Mouse (Mus musculus) layer of hippocampus, postnatal 14 days (tissue): ENCODE data around the gene Gm21885. TPM values are rescaled to one million over a fixed set of nuclear protein-coding genes. Genes with fewer than 3 reads are reported as not detected.
"Not testable (repeated sequence)": the region's sequence is repeated elsewhere in the genome, so short reads cannot be mapped to it uniquely, and the experiment has no call there.

Source experiments
- DNase-seq, 2 experiments: peaks; one replicate each; pipeline ENCODE4 v3.0.0; 2021 to 2022; ENCODE audit warnings: low spot score in 2 of 2, mixed read lengths in 1 of 2
- total RNA-seq, 2 experiments: library from RNA; stranded (reverse); gene quantifications; 2 replicates each; pipeline ENCODE4 v1.2.3; 2021

Gm21885 gene
- total RNA-seq, 2 experiments from 2014 or later = not detected

- DNase-seq = not testable (repeated sequence)
Measured at GRCm38 (mm10) chr11:94266155-94266554, 15.5 kb upstream of the Gm21885 start.

DNA sequence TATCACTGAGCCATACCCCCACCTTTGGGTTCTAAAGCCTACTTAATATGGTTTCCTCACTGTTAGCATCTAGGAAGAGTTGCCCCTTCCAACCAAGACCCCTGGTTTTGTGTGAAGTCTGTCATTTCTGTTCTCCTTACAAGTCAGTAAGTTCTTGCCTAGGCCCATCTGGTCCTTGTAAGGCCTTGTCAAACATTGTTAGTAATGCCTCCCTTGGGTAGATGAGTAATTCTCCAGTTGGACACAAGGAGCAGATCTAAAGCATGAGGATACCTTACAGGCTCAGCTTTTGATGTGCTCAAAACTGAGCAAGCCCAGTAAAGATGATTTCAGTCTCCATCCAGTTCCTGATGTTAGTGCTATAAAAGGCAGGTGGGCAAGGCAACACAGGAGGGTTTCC lies 12.9 kb upstream of the Gm21885 start:
- no peak for DNase-seq

DNA sequence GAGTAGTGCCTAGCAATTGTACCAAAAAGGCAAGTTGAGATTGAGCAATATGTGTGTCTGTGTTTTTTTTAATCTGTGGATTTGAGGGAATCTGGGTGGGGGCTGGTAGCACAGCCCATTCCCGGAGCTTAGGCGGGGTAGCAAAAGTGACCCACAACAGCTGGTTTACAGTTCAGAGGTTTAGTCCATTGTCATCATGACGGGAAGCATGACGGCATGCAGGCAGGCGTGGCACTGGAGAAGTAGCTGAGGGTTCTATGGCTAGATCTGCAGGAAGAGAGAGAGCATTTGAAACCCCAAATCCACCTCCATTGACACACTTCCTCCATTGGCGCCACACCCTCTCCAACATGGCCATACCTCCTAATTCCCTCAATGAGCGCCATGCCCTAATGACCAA lies 11.8 kb upstream of the Gm21885 start:
- DNase-seq = no peak

GRCm38 (mm10) chr11:94271015-94271414 lies 10.7 kb upstream of the Gm21885 start:
- no peak for DNase-seq

GRCm38 (mm10) chr11:94272960-94273927 lies 8.4 kb upstream of the Gm21885 start:
- DNase-seq = no peak

- no peak for DNase-seq
Measured at GRCm38 (mm10) chr11:94274206-94274867, 7.3 kb upstream of the Gm21885 start.

- no peak for DNase-seq
Measured at GRCm38 (mm10) chr11:94275226-94275625, 6.4 kb upstream of the Gm21885 start.

- no peak for DNase-seq
Measured at GRCm38 (mm10) chr11:94275686-94276085, 6.0 kb upstream of the Gm21885 start.

DNA sequence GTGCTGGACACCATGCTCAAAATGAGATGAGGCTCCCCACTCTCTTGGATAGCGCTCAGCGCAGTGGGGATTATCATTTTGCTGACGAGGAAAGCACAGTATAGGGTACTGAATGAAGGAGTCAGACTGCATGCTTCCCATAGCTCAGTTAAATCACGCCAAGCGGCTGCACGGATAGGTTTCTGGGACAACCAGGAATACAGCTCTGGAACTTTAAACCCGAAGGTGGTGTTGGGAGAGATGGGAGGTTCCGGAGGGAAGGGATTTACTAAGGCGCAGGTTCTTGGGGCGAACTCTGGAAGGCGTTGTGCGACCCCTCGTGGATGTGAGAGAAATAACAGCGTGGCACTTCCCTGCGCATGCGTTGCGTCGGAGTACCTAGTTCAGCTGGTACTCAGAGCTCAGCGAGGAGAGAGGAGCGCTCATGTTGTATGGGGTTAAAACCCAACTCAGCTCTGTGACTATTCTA lies 4.8 kb upstream of the Gm21885 start:
- peak; percentile 92 to 95 for DNase-seq

DNA sequence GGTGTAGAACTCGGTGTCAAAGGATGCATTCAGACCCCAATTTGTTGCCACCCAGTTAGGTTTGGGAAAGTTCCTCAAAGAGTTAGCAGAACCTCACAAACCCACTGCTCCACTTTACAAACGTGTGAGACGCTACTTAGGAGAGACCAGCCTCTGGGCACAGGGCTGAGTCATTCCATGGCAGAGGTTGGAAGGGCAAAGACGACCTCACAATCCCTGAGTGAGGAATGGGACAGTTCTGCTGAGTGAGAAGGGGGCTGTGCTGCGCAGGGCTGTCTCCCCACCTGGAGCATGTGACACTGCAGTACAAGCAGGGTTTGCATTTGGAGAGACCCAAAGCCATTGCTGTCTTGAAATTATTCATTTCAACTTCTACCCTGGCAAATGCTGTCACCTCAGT lies 618 bp downstream of the Gm21885 start:
- no peak for DNase-seq

GRCm38 (mm10) chr11:94283536-94284099 lies 1.9 kb downstream of the Gm21885 start:
- DNase-seq = no peak

DNA sequence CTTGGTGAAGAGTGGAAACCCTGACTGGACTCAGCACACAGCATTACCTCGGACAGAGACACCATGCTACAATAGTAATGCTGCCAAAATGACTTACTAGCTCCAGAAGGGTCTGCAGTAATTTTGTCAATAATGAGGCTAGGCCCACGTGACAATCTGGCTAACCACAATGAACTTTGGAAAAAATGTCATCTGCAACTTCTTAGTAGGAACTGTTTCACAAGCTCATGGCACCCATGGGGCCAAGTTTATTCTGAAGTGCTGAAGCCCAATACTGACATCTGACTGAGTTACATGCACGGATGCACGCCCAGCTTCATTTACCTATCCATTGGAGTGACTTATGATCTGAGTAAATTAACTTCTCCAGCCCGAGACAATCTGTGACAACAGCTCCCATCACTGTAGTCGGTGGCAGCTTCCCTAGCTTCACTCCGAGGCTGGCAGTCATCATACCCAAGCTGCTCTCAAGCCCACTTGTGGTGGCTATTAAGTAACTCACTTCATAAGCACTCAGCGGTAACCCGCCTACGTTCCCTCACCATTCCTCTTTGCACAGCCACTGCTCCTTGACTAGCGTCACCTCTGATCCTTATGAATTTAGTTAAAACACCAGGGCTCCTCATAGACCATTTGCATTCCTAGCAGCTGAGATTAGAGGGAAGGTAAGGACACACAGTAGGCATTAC lies 4.4 kb downstream of the Gm21885 start:
- DNase-seq = peak in 1 of 2 experiments; percentile 12

GRCm38 (mm10) chr11:94287105-94287504 lies 5.4 kb downstream of the Gm21885 start:
- no peak for DNase-seq

- no peak for DNase-seq
Measured at GRCm38 (mm10) chr11:94290062-94290740, 8.5 kb downstream of the Gm21885 start.

DNA sequence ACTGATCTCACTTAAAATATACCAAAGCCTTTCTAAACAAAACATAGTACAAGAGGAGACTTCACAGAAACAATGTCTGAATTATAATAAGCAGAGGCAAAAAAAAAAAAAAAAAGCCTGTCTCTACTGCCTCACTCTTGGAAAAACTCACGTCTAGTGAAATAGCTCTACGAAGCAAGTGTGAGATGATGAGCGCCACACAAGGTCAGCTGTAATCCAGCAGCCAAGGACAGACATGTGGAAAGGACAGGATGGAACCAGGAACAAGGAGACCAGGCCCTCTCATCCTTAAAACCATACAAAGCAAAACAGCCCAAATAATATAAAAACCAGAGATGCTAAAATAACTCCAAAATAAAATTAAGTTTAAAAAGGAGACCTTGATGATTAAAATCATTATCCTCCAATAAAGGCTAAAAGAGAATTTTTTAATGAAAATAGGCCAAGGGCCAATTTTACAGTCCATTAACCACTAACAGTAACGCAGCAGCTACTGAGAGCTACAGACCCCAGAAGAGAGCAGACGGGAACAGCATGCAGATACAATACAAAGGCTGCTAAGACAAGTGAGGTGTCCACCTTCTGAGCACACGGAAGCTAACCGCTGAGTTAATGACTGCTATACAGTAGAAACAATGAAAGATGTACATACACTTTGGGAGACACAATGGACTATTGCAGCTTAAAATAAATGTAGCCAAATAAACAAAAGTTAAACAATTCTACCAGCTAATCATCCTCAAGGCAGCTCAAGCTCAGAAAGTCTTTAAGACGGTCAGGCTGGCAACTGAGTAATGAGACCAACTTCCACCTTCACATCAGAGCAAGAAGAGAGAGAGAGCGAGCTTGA lies 13.5 kb downstream of the Gm21885 start:
- no peak for DNase-seq

GRCm38 (mm10) chr11:94312733-94313132 lies 31.1 kb downstream of the Gm21885 start:
- DNase-seq = no peak

- DNase-seq = no peak
Measured at GRCm38 (mm10) chr11:94314098-94314652, 32.5 kb downstream of the Gm21885 start.

DNA sequence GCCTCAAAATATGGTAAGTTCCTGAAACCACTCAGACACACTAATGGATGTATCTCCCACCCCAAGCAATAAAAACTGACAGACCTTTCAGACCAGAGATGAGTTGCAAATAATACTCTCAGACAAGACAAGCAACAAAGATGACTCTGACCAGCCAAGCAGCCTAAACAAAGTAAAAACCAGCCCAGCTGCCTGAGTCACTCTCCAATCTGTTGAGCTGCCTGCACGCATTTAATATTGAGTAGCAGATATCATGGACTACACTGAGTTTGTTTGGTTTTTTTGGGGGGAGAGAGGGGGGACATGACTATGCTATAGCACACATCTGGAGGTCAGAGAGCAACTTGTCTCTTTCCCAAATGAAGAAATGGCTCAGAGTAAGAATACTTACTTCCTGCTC lies 33.6 kb downstream of the Gm21885 start:
- DNase-seq = no peak

DNA sequence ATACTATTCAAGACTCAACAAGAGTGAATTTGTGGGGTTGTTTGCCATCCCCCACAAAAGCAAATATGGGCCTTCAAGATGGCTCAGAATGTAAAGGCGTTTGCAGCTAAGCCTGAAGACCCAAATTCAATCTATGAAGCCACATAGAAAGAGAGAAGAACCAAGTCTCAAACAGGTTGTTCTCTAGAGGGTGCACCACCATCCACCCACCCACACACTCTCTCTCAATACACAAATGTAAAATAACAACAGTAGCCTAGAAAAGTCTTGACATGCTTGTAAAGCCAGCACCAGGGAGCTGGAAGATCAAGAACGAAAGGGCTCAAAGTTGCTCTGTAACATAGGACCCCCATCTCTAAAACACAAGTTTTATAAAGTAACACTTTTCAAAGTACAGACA lies 34.9 kb downstream of the Gm21885 start:
- DNase-seq = no peak
